Mouse (Mus musculus): ENCODE data around the gene Csad.

DNA sequence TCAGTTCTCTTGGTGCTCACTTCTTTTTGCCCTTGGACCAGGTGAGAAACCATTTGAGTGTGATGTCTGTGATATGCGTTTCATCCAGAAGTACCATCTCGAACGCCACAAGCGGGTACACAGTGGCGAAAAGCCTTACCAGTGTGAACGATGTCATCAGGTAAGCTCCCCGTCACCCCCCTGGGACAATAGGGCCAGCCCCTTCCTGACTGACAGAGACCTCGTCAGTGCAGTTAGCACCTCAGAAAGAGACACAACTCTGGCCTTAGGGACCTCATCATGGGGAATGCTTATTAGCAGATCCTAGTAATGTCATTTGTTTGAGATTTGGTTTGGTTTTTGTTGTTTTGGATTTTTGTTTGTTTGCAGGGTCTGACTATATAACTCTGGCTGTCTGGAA lies 4.6 kb upstream of the Csad start:
- TF ChIP-seq GATA1 (IDR thresholded peaks at IDR 0.05; ENCODE audit: borderline replicate concordance, low read length), result no peak
- TF ChIP-seq FLI1 (IDR thresholded peaks at IDR 0.05; ENCODE audit: low read length), result no peak
